Mouse (Mus musculus): Measurements from ENCODE around the gene Ramp2. TPM values are rescaled to one million over a fixed set of nuclear protein-coding genes. Genes with fewer than 3 reads are reported as not detected.

The Ramp2 gene
- polyA plus RNA-seq (2015; fragmentation: Nextera tagmentation; extraction: Ambion mirVana): 60.0 and 102 TPM in 2 replicates

DNA sequence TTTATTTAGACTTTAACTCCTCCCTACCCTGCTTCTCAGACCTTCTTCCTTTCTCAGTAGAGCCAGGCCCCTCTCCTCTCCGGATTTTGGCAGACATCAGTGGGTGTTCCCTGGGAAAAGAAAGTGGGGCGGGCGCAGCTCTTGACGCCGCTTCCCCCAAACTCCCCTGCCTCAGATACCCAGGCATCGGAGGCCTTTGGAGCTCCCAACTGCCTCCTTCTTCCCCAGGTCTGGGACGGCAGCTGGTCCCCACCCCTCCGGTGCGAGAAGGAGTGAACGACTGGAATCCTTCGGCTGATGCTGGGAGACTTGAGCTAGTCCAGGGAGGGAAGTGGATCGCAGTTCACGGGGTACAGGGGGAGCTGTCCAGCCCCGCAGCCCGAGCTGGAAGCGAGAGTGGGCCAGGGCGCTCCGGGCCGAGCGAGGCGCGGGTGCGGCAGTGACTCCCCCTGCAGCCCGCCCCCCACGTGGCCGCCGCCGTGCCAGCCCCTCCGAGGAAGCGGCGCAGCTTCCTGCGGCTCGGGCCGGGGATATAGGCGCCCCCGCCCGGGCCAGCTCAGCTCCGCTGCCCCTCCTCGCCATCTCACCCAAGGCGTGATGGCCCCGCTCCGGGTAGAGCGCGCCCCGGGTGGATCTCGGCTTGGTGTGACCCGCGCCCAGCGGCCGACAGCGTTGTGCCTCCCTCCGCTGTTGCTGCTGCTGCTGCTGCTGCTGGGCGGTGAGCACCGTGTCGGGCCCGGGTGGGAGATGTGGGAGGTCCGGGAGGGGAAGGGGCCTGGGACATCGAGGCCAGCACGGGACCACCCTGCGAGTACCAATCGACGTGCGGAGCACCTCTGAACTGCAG, at the start of gene Ramp2:
Gene Ramp2, plus strand, starts transcription at position 174 of the 847 bp plus-strand sequence.

DNA sequence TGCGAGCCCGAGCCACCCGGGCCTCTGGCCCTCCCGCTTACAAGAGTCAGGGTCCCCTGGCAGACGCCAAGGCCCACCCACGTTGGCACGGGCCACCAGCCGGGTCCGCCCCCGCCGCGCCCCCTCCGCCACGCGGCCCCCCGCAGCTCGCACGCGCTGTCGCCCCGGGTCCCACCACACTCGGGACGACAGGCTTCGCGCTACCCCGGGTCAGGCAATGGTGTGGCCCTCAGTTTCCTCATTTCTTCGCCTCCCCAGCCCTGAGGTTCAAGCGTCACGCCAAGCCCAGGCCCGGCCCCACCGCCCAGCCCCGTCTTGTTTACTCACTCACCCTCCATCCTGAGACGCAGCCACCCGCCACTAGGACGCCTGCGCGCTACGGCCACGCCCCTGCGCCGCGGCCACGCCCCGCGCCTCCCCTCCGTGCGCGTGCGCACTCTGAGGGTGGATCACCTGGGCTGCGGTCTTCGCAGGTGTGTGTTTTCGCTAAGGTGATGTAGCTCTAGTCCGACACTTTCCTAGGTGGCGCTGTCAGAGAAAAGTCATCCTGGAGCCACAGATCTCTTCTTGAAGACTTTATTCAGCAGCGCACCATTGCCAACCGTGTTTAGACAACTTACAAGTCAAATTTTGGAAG, 19.6 kb upstream of the Ramp2 start, which contains the start of gene Ezh1:
Gene Ezh1, minus strand, starts transcription at position 399 of the 637 bp plus-strand sequence.

DNA sequence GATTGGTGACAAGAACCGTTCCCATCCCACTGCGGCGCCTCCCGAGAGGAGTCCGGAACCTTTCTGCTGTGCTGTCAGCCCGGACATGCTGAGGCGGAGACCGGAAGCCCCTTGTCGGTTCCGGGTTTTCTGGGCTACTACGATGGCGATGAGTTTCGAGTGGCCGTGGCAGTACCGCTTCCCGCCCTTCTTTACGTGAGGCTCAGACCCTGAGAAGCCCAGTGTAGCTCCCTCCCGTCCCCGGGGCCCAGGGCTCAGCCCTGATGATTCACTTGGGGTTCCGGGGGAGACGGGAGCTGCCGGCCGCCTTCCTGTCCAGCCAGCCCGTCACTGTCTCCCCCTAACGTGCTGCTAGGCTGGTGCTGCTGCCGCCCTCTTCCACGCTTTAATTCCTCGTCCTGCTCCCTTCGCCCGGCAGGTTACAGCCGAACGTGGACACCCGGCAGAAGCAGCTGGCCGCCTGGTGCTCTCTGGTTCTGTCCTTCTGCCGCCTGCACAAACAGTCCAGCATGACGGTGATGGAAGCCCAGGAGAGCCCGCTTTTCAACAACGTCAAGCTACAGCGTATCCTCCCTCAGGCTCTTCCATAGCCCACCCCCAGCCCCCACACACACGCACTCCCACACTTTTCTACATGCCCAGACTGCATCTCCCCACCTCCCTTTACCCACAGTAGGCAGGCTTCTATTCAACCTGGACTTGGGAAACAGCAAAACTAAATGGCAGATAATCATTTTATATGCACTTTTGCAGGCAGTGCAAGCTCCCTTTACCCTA, 8.0 kb downstream of the Ramp2 start, which contains the start of gene Vps25:
Gene Vps25, plus strand, starts transcription at position 95 of the 777 bp plus-strand sequence.

DNA sequence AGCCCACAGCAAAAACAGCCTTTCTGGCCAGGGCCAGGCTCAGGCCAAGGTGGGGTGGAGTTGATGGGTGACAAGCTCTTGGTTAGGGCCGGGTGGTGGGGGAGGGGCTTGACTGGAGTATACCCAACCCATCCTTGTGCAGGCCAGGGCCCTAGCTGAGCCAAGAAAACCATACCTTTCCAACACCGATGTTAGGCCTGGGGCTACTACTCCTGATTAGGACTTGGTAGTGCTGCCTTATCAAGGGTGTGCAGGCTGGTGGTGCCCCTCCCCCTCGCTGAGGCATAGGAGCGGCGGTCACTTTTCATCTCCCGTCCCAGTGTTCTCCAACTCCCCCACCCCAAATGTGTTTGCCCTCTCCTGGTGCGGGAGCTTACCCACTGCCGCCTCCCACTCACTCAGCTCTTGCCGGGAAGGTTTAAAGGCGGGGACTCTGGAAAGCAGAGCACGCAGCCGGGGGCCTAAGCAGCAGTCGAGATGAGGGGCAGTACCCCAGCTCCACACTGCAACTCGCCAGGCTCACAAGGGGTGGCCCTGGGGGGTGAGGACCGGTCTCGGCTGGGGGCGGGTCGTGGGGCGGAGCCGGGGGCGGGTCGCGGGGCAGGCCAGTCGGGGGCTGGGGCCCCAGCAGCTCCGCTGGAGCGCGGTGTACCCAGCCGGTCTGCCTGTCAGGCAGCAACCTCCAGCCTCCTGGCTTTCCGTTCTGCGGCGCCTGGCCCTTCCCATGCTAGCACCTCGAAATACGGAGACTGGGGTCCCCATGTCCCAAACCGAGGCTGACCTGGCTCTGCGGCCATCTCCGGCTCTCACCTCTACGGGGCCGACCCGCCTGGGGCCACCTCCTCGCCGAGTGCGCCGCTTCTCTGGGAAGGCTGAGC, 14.4 kb downstream of the Ramp2 start, which contains the start of gene Wnk4:
Gene Wnk4, plus strand, starts transcription at position 620 of the 878 bp plus-strand sequence.

DNA sequence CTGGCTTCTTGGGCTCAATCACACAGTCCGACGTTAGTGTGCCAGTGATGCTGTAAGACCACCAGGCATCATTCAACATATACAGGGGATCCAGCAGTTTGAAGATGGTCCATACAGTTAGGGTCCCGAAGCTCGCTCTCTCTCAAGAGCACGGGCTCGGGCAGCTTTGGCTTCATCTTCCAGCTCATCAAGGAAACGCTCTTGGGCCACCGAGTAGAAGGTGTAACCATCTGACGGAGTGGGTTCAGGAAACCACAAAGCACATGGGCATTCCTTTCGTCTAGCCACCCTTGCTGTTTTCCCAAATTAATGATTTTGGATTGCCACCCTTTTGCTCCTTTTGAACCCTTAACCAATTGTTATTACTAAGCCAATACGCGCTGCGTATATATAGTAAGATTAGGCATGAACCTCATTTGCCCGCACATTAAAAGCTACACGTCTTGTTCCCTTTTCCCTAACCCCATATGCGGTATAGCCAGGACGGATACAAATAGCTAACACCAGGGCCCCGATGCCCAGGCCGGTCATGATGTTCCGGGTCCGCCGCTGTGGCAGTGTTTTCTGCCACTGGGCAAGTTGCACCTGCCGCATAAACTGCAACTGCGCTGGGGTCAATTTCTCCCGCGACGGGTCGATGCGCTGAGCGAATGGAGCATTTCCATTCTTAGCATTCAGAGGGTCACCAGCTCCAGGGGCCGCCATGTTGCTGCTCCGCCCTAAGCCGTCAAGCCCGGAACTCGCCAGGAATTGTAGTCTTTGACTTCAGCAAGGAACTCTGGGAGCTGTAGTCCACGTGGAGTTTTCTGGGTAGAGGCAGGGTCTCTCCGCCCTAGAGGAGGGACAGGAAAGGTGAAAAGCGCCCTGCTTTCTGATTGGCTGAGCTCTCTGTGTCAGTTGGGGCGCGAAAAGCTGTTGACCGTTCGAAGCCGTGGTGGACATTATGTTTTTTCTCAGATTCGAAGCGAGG, 32.7 kb downstream of the Ramp2 start, which contains the start of the genes Cntd1 and Coa3:
Gene Cntd1, plus strand, starts transcription at position 790 of the 970 bp plus-strand sequence.
Gene Coa3, minus strand, starts transcription at position 892 of the 970 bp plus-strand sequence.

DNA sequence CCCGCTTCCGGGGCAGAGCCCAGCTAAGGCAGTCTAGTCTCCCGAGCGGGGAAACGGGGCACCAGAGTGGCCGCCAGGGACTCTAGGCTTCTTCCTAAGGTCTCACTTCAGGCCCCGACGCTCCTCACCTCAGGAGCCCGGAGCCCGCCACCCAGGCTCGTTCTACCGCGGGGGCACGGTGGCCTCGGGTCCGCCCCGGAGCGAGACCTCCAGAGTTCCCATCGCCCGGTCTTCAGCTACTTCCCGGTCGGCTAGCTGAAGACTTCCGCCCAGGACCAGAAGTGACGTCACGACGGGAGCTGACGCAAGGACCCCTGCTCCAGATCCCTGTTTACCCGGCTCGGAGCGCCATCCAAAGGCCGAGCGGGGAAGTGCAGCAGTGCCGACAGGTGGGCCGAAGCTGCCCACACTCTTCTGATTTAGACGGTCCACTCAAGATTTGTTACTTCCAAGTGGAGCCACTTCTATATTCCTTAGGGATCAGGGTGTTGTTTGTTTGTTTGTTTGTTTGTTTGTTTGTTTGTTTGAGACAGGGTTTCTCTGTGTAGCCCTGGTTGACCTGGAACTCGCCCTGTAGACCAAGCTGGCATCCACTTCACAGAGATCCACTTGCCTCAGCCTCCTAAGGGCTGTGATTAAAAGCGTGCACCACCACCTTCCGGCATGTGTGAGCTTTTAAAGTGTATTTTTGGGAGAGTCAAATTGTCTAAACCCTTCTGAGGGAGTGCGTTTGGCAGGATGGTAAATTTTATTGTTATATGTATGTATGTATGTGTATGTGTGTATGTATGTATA, 56.4 kb downstream of the Ramp2 start, which contains the start of gene Becn1:
Gene Becn1, minus strand, starts transcription at position 283 of the 795 bp plus-strand sequence.

Other genes with a start within 250 kb of the Ramp2 start
- 48.6 and 61.9 TPM in 2 replicates for gene Atp6v0a1, start 236.6 kb upstream of the Ramp2 start, polyA plus RNA-seq (2015; fragmentation: Nextera tagmentation; extraction: Ambion mirVana)
- gene Naglu, start 176.0 kb upstream of the Ramp2 start, polyA plus RNA-seq (2015; fragmentation: Nextera tagmentation; extraction: Ambion mirVana): 29.9 and 57.1 TPM in 2 replicates
- gene Hsd17b1, start 167.6 kb upstream of the Ramp2 start, polyA plus RNA-seq (2015; fragmentation: Nextera tagmentation; extraction: Ambion mirVana): 0.36 and 0.65 TPM in 2 replicates
- gene Coasy, start 163.5 kb upstream of the Ramp2 start, polyA plus RNA-seq (2015; fragmentation: Nextera tagmentation; extraction: Ambion mirVana): 40.7 and 70.1 TPM in 2 replicates
- 33.9 and 46.5 TPM in 2 replicates for gene Mlx, start 158.8 kb upstream of the Ramp2 start, polyA plus RNA-seq (2015; fragmentation: Nextera tagmentation; extraction: Ambion mirVana)
- 13.6 and 15.3 TPM in 2 replicates for gene Psmc3ip, start 150.6 kb upstream of the Ramp2 start, polyA plus RNA-seq (2015; fragmentation: Nextera tagmentation; extraction: Ambion mirVana)
- 17.6 and 20.9 TPM in 2 replicates for gene Retreg3, start 126.1 kb upstream of the Ramp2 start, polyA plus RNA-seq (2015; fragmentation: Nextera tagmentation; extraction: Ambion mirVana)
- 34.1 and 45.0 TPM in 2 replicates for gene Tubg1, start 126.1 kb upstream of the Ramp2 start, polyA plus RNA-seq (2015; fragmentation: Nextera tagmentation; extraction: Ambion mirVana)
- gene Tubg2, start 90.1 kb upstream of the Ramp2 start, polyA plus RNA-seq (2015; fragmentation: Nextera tagmentation; extraction: Ambion mirVana): 5.6 and 9.6 TPM in 2 replicates
- 0.88 and 1.1 TPM in 2 replicates for gene Cntnap1, start 75.5 kb upstream of the Ramp2 start, polyA plus RNA-seq (2015; fragmentation: Nextera tagmentation; extraction: Ambion mirVana)
- 14.7 and 16.6 TPM in 2 replicates for gene Plekhh3, start 74.7 kb upstream of the Ramp2 start, polyA plus RNA-seq (2015; fragmentation: Nextera tagmentation; extraction: Ambion mirVana)
- gene Ccr10, start 70.6 kb upstream of the Ramp2 start, polyA plus RNA-seq (2015; fragmentation: Nextera tagmentation; extraction: Ambion mirVana): 0.06 and 0.28 TPM in 2 replicates
- 8.6 and 14.0 TPM in 2 replicates for gene Ezh1, start 19.6 kb upstream of the Ramp2 start, polyA plus RNA-seq (2015; fragmentation: Nextera tagmentation; extraction: Ambion mirVana)
- 97.9 and 113 TPM in 2 replicates for gene Vps25, start 7.7 kb downstream of the Ramp2 start, polyA plus RNA-seq (2015; fragmentation: Nextera tagmentation; extraction: Ambion mirVana)
- gene Wnk4, start 14.5 kb downstream of the Ramp2 start, polyA plus RNA-seq (2015; fragmentation: Nextera tagmentation; extraction: Ambion mirVana): 4.3 and 4.5 TPM in 2 replicates
- 0.70 and 0.72 TPM in 2 replicates for gene Cntd1, start 33.0 kb downstream of the Ramp2 start, polyA plus RNA-seq (2015; fragmentation: Nextera tagmentation; extraction: Ambion mirVana)
- gene Coa3, start 33.1 kb downstream of the Ramp2 start, polyA plus RNA-seq (2015; fragmentation: Nextera tagmentation; extraction: Ambion mirVana): 156 and 178 TPM in 2 replicates
- gene Becn1, start 56.3 kb downstream of the Ramp2 start, polyA plus RNA-seq (2015; fragmentation: Nextera tagmentation; extraction: Ambion mirVana): 99.1 and 118 TPM in 2 replicates
- gene Psme3, start 70.2 kb downstream of the Ramp2 start, polyA plus RNA-seq (2015; fragmentation: Nextera tagmentation; extraction: Ambion mirVana): 55.7 and 85.9 TPM in 2 replicates
- gene Aoc2, start 79.0 kb downstream of the Ramp2 start, polyA plus RNA-seq (2015; fragmentation: Nextera tagmentation; extraction: Ambion mirVana): 0.43 and 0.57 TPM in 2 replicates
- gene Aoc3, start 84.6 kb downstream of the Ramp2 start, polyA plus RNA-seq (2015; fragmentation: Nextera tagmentation; extraction: Ambion mirVana): 1.7 and 2.3 TPM in 2 replicates
- gene G6pc, start 121.5 kb downstream of the Ramp2 start, polyA plus RNA-seq (2015; fragmentation: Nextera tagmentation; extraction: Ambion mirVana): 4.1 and 7.5 TPM in 2 replicates
- gene Aarsd1, start 171.6 kb downstream of the Ramp2 start, polyA plus RNA-seq (2015; fragmentation: Nextera tagmentation; extraction: Ambion mirVana): 29.9 and 39.5 TPM in 2 replicates
- gene Gm27029, start 178.8 kb downstream of the Ramp2 start, polyA plus RNA-seq (2015; fragmentation: Nextera tagmentation; extraction: Ambion mirVana): 3.0 and 3.6 TPM in 2 replicates
- gene Rundc1, start 179.1 kb downstream of the Ramp2 start, polyA plus RNA-seq (2015; fragmentation: Nextera tagmentation; extraction: Ambion mirVana): 13.2 and 19.8 TPM in 2 replicates
- 5.9 and 11.6 TPM in 2 replicates for gene Ptges3l, start 179.3 kb downstream of the Ramp2 start, polyA plus RNA-seq (2015; fragmentation: Nextera tagmentation; extraction: Ambion mirVana)
- gene Rpl27, start 196.3 kb downstream of the Ramp2 start, polyA plus RNA-seq (2015; fragmentation: Nextera tagmentation; extraction: Ambion mirVana): 327 and 341 TPM in 2 replicates
- 57.4 and 61.2 TPM in 2 replicates for gene Ifi35, start 202.4 kb downstream of the Ramp2 start, polyA plus RNA-seq (2015; fragmentation: Nextera tagmentation; extraction: Ambion mirVana)
- 10.7 and 14.9 TPM in 2 replicates for gene Rnd2, start 219.0 kb downstream of the Ramp2 start, polyA plus RNA-seq (2015; fragmentation: Nextera tagmentation; extraction: Ambion mirVana)
- gene Vat1, start 220.2 kb downstream of the Ramp2 start, polyA plus RNA-seq (2015; fragmentation: Nextera tagmentation; extraction: Ambion mirVana): 59.9 and 78.0 TPM in 2 replicates

All from adrenal gland, postnatal 0 days (tissue).